Mouse (Mus musculus): ENCODE measurements around the gene Gm10961. TPM values are rescaled to one million over a fixed set of nuclear protein-coding genes. Genes with fewer than 3 reads are reported as not detected.

Gene Gm10961
- polyA plus RNA-seq, 1 experiment, result not detected

GRCm38 (mm10) chr3:107655491-107655890 lies 24.4 kb downstream of the Gm10961 start:
- peaks cover 16% of the 10 kb centered on the region for H3K36me3 ChIP-seq (ENCODE audit: control insufficient read depth, insufficient read depth)
- no peak overlapping the region for H3K4me3 ChIP-seq
- no peak overlapping the region for H3ac ChIP-seq (ENCODE audit: control insufficient read depth, insufficient read length)
- no peak for TF ChIP-seq MYOD1 (IDR thresholded peaks at IDR 0.05; ENCODE audit: control insufficient read depth in 1 of 3, insufficient read length in 2 of 3, low read depth in 2 of 3)
- no peak for TF ChIP-seq USF1 (IDR thresholded peaks at IDR 0.05; ENCODE audit: low read depth)
- no peak for TF ChIP-seq SRF (IDR thresholded peaks at IDR 0.05; ENCODE audit: control insufficient read depth, insufficient read length, low read depth)
- TF ChIP-seq E2F4 (IDR thresholded peaks at IDR 0.05; ENCODE audit: insufficient read depth), result no peak
- TF ChIP-seq TCF12 (IDR thresholded peaks at IDR 0.05; ENCODE audit: insufficient read depth, poor library complexity, severe bottlenecking), result no peak
- no peak for TF ChIP-seq MAX (IDR thresholded peaks at IDR 0.05; ENCODE audit: low read depth)
- TF ChIP-seq POLR2AphosphoS2 (IDR thresholded peaks at IDR 0.05; ENCODE audit: insufficient read length, low read depth), result no peak
- H3K79me2 ChIP-seq (ENCODE audit: control insufficient read depth, insufficient read depth), result no peaks in the 10 kb centered on the region
- no peak overlapping the region for H3K4me2 ChIP-seq (ENCODE audit: low read depth)
- H3K27me3 ChIP-seq (ENCODE audit: control insufficient read depth, insufficient read depth, insufficient read length), result no peaks in the 10 kb centered on the region

- H3K36me3 ChIP-seq (ENCODE audit: control insufficient read depth, insufficient read depth), result peaks cover 23% of the 10 kb centered on the region
- TF ChIP-seq POLR2A (IDR thresholded peaks at IDR 0.05; ENCODE audit: insufficient read length, low read depth), result no peak
- peak; percentile 64; the same call in 1 of the 2 replicates for TF ChIP-seq CEBPB (IDR thresholded peaks at IDR 0.05; ENCODE audit: insufficient read depth, poor library complexity, severe bottlenecking)
- peak; percentile 94 for TF ChIP-seq USF1 (IDR thresholded peaks at IDR 0.05; ENCODE audit: low read depth)
- TF ChIP-seq TCF12 (IDR thresholded peaks at IDR 0.05; ENCODE audit: insufficient read depth, poor library complexity, severe bottlenecking), result no peak
- no peak for TF ChIP-seq SRF (IDR thresholded peaks at IDR 0.05; ENCODE audit: control insufficient read depth, insufficient read length, low read depth)
- no peaks in the 10 kb centered on the region for H3K79me2 ChIP-seq (ENCODE audit: control insufficient read depth, insufficient read depth)
- no peak overlapping the region for H3K4me3 ChIP-seq
- no peaks in the 10 kb centered on the region for H3K27me3 ChIP-seq (ENCODE audit: control insufficient read depth, insufficient read depth, insufficient read length)
- H3ac ChIP-seq (ENCODE audit: control insufficient read depth, insufficient read length), result no peak overlapping the region
- no peak overlapping the region for H3K4me2 ChIP-seq (ENCODE audit: low read depth)
These were observed 25.0 kb downstream of the Gm10961 start for GRCm38 (mm10) chr3:107656151-107656550.

- Histone ChIP-seq H3K27me3 (ENCODE audit: control insufficient read depth, insufficient read depth, insufficient read length) (no peaks in the 10 kb centered on the region), H3K36me3 (ENCODE audit: control insufficient read depth, insufficient read depth) (peaks cover 30% of the 10 kb centered on the region), H3ac (ENCODE audit: control insufficient read depth, insufficient read length) (no peak overlapping the region), H3K4me2 (ENCODE audit: low read depth) (no peak overlapping the region), H3K79me2 (ENCODE audit: control insufficient read depth, insufficient read depth) (no peaks in the 10 kb centered on the region), H3K4me3 (no peak overlapping the region)
- TF ChIP-seq POLR2AphosphoS2 (IDR thresholded peaks at IDR 0.05; ENCODE audit: insufficient read length, low read depth) (peak; percentile 80), MYOD1 (IDR thresholded peaks at IDR 0.05; ENCODE audit: control insufficient read depth in 1 of 3, insufficient read length in 2 of 3, low read depth in 2 of 3) (no peak)
These were observed 25.8 kb downstream of the Gm10961 start for GRCm38 (mm10) chr3:107656888-107657287.

GRCm38 (mm10) chr3:107659000-107659399 lies 27.9 kb downstream of the Gm10961 start:
- Histone ChIP-seq H3ac (ENCODE audit: control insufficient read depth, insufficient read length) (no peak overlapping the region), H3K36me3 (ENCODE audit: control insufficient read depth, insufficient read depth) (peaks cover 50% of the 10 kb centered on the region)
- TF ChIP-seq E2F4 (IDR thresholded peaks at IDR 0.05; ENCODE audit: insufficient read depth) (no peak), MYOG (IDR thresholded peaks at IDR 0.05; ENCODE audit: control insufficient read depth in 1 of 3, insufficient read depth in 1 of 3, insufficient read length in 2 of 3, low read depth in 2 of 3) (no peak), MAX (IDR thresholded peaks at IDR 0.05; ENCODE audit: low read depth) (no peak), REST (IDR thresholded peaks at IDR 0.05; ENCODE audit: insufficient read depth, insufficient read length) (no peak), POLR2AphosphoS2 (IDR thresholded peaks at IDR 0.05; ENCODE audit: insufficient read length, low read depth) (no peak)

GRCm38 (mm10) chr3:107664641-107665040 lies 33.5 kb downstream of the Gm10961 start:
- H3ac ChIP-seq (ENCODE audit: control insufficient read depth, insufficient read length), result no peak overlapping the region
- H3K79me2 ChIP-seq (ENCODE audit: control insufficient read depth, insufficient read depth), result no peaks in the 10 kb centered on the region
- peaks cover 95% of the 10 kb centered on the region for H3K36me3 ChIP-seq (ENCODE audit: control insufficient read depth, insufficient read depth)
- H3K27me3 ChIP-seq (ENCODE audit: control insufficient read depth, insufficient read depth, insufficient read length), result no peaks in the 10 kb centered on the region
- H3K4me3 ChIP-seq, result no peak overlapping the region
- TF ChIP-seq SRF (IDR thresholded peaks at IDR 0.05; ENCODE audit: control insufficient read depth, insufficient read length, low read depth), result no peak
- TF ChIP-seq CEBPB (IDR thresholded peaks at IDR 0.05; ENCODE audit: insufficient read depth, poor library complexity, severe bottlenecking), result no peak
- TF ChIP-seq E2F4 (IDR thresholded peaks at IDR 0.05; ENCODE audit: insufficient read depth), result no peak
- TF ChIP-seq USF1 (IDR thresholded peaks at IDR 0.05; ENCODE audit: low read depth), result no peak
- no peak for TF ChIP-seq MAX (IDR thresholded peaks at IDR 0.05; ENCODE audit: low read depth)
- no peak for TF ChIP-seq POLR2A (IDR thresholded peaks at IDR 0.05; ENCODE audit: insufficient read length, low read depth)
- TF ChIP-seq TCF12 (IDR thresholded peaks at IDR 0.05; ENCODE audit: insufficient read depth, poor library complexity, severe bottlenecking), result no peak
- no peak for TF ChIP-seq TCF3 (IDR thresholded peaks at IDR 0.05; ENCODE audit: insufficient read length, low read depth)
- no peak for TF ChIP-seq MYOD1 (IDR thresholded peaks at IDR 0.05; ENCODE audit: control insufficient read depth in 1 of 3, insufficient read length in 2 of 3, low read depth in 2 of 3)
- TF ChIP-seq REST (IDR thresholded peaks at IDR 0.05; ENCODE audit: insufficient read depth, insufficient read length), result no peak
- TF ChIP-seq POLR2AphosphoS2 (IDR thresholded peaks at IDR 0.05; ENCODE audit: insufficient read length, low read depth), result no peak
- TF ChIP-seq MYOG (IDR thresholded peaks at IDR 0.05; ENCODE audit: control insufficient read depth in 1 of 3, insufficient read depth in 1 of 3, insufficient read length in 2 of 3, low read depth in 2 of 3), result no peak
- no peak overlapping the region for H3K4me2 ChIP-seq (ENCODE audit: low read depth)

More at GRCm38 (mm10) chr3:107659000-107659399, 27.9 kb downstream of the Gm10961 start:
- no peaks in the 10 kb centered on the region for H3K27me3 ChIP-seq (ENCODE audit: control insufficient read depth, insufficient read depth, insufficient read length)
- H3K4me2 ChIP-seq (ENCODE audit: low read depth), result no peak overlapping the region
- no peak overlapping the region for H3K4me3 ChIP-seq
- H3K79me2 ChIP-seq (ENCODE audit: control insufficient read depth, insufficient read depth), result no peaks in the 10 kb centered on the region

Data from myocyte (in vitro differentiated cells).